ENCODE assay signal across 8 mouse cellular contexts in genomic region chr3:142712401-142713040, GRCm38 (mm10). TPM values are rescaled to one million over a fixed set of nuclear protein-coding genes. Genes with fewer than 3 reads are reported as not detected.
DNase-seq lines count a peak whose midpoint lies in the region; TF ChIP-seq lines count a peak whose summit lies in the region.
"Not testable (repeated sequence)": the region's sequence is repeated elsewhere in the genome, so short reads cannot be mapped to it uniquely, and the experiment has no call there.
"Had no signal": no experiment of that assay in that cellular context is flagged by ENCODE, and none has a peak within 500 bp of the region (broad histone marks: within the 10 kb centered on the region; RNA-seq: fewer than 3 reads in every experiment).

No protein-coding gene starts in this region.

- H3K27ac ChIP-seq in liver, adult 2 months (replicated peaks; ENCODE audit: insufficient read depth, low read depth, low read length) = peak overlapping the region; percentile 97

- TF ChIP-seq POLR2A in liver, adult 2 months (IDR thresholded peaks at IDR 0.05; ENCODE audit: extremely low read depth, insufficient read depth, low read length) = peak; percentile 74; the same call in 1 of the 2 replicates

- not testable (repeated sequence) for TF ChIP-seq CTCF in liver, adult 2 months (IDR thresholded peaks at IDR 0.05; ENCODE audit: low read depth, low read length)

- H3K27me3 ChIP-seq in liver, adult 2 months (ENCODE audit: control insufficient read depth, insufficient read depth, low read length) = not testable (repeated sequence)

- H3K36me3 ChIP-seq in liver, adult 2 months (ENCODE audit: control insufficient read depth, insufficient read depth, low read length) = not testable (repeated sequence)

- H3K9ac ChIP-seq in liver, adult 2 months (ENCODE audit: low read depth, low read length) = peak overlapping the region; percentile 97

- WGBS in liver, adult 2 months = 32% methylated on average over 18 of the region's 18 CpGs

- peak; percentile 63 for DNase-seq in R1 (ENCODE audit: low read depth, low spot score)
- peak; percentile 59 for DNase-seq in adrenal gland, postnatal 10 days
- DNase-seq in cerebellum, postnatal 10 days = peak; percentile 20 to 26
- DNase-seq in kidney, adult 18-20 months = peak; percentile 16
- peak; percentile 93 for DNase-seq in liver, adult 2 months (ENCODE audit: extremely low read depth, low read depth, low spot score)
- DNase-seq in right cerebral cortex, postnatal 14 days = peak; percentile 23

- not testable (repeated sequence) for H3K79me2 ChIP-seq in liver, adult 2 months (ENCODE audit: control insufficient read depth, insufficient read depth, low read length)

- peak overlapping the region; percentile 71 for H3K4me3 ChIP-seq in liver, adult 2 months (ENCODE audit: insufficient read depth, low read depth, low read length)

- peaks cover 12% of the 10 kb centered on the region for H3K4me1 ChIP-seq in liver, adult 2 months (ENCODE audit: control insufficient read depth, insufficient read depth, low read length)

RNA-seq across cellular contexts. Expression of gene Kyat3, which starts 11.7 kb away (rescaled TPM):
- 10 to 100 TPM; 52.7 to 92.9 TPM for total RNA-seq in adrenal gland, postnatal 10 days (2021)
- 369 and 383 TPM in 2 replicates for total RNA-seq in liver, adult 2 months (2014; rRNA removed)
- 56.4 and 58.9 TPM in 2 replicates for polyA plus RNA-seq in liver, adult 2 months (2012; rRNA removed)
- polyA plus RNA-seq: erythroblast, embryonic 14.5 days; G1E had no signal

RNA-seq across cellular contexts. Expression of gene Gtf2b, which starts 52.3 kb away (rescaled TPM):
- total RNA-seq in adrenal gland, postnatal 10 days (2021) = 10 to 100 TPM; 46.9 to 56.3 TPM
- 23.0 and 24.9 TPM in 2 replicates for total RNA-seq in liver, adult 2 months (2014; rRNA removed)
- 10.7 and 14.7 TPM in 2 replicates for polyA plus RNA-seq in liver, adult 2 months (2012; rRNA removed)

Comparison
In these comparisons a context has a peak if more than half of its experiments do, and no peak if none do; other contexts are left out.
1. Peak in every context shown above with its lines: DNase-seq, H3K4me3 ChIP-seq and H3K27ac ChIP-seq.
2. DNase-seq: peak in every context shown above with its lines; median percentile 93 in liver, adult 2 months; 63 in R1; 59 in adrenal gland, postnatal 10 days; 23 in cerebellum, postnatal 10 days; 23 in right cerebral cortex, postnatal 14 days; 16 in kidney, adult 18-20 months.